Mouse (Mus musculus): Measurements from ENCODE around the gene Pip4k2b.

DNA sequence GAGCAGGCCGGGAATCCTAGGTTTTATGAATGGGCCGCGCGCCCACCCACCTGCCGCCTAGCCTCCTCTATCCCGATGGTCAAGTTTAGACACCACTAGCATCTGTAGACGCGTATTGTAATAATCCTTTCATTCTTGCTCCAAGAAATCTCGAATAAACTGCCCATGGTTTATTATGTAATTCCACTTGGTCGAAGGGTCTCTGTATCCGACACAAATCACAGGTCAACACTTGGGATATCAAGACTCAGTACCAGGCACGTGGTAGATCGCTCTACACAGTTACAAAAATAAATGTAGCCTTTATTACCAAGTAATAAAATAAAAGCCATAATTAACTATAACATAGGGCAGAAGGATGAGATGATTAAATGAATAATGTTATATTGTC is 822 bp upstream of the Pip4k2b start:
- no peak for TF ChIP-seq CTCF (IDR thresholded peaks at IDR 0.05; ENCODE audit: borderline replicate concordance, extremely low read depth, insufficient read depth, insufficient read length)
- no peak for TF ChIP-seq POLR2A (IDR thresholded peaks at IDR 0.05; ENCODE audit: borderline replicate concordance, extremely low read depth, insufficient read depth, insufficient read length, poor library complexity, severe bottlenecking)
